Mouse (Mus musculus): Measurements from ENCODE around the gene Sbf2. TPM values are rescaled to one million over a fixed set of nuclear protein-coding genes. Genes with fewer than 3 reads are reported as not detected.
"Not testable (repeated sequence)": the region's sequence is repeated elsewhere in the genome, so short reads cannot be mapped to it uniquely, and the experiment has no call there.

Sbf2 gene
- polyA plus RNA-seq, 1 experiment = 30.0 TPM

- no peak for DNase-seq (ENCODE audit: low spot score)
Measured at GRCm38 (mm10) chr7:110565815-110566549, 48.7 kb downstream of the Sbf2 start.

- DNase-seq (ENCODE audit: low spot score) = no peak
Measured at GRCm38 (mm10) chr7:110561647-110562046, 53.1 kb downstream of the Sbf2 start.

- no peak for DNase-seq (ENCODE audit: low spot score)
Measured at GRCm38 (mm10) chr7:110557001-110557400, 57.7 kb downstream of the Sbf2 start.

GRCm38 (mm10) chr7:110556221-110556620 lies 58.5 kb downstream of the Sbf2 start:
- no peak for DNase-seq (ENCODE audit: low spot score)

- DNase-seq (ENCODE audit: low spot score) = no peak
Measured at GRCm38 (mm10) chr7:110555260-110555659, 59.5 kb downstream of the Sbf2 start.

GRCm38 (mm10) chr7:110548268-110548667 lies 66.5 kb downstream of the Sbf2 start:
- no peak for DNase-seq (ENCODE audit: low spot score)

GRCm38 (mm10) chr7:110543341-110543740 lies 71.4 kb downstream of the Sbf2 start:
- DNase-seq (ENCODE audit: low spot score) = no peak

GRCm38 (mm10) chr7:110539266-110539665 lies 75.5 kb downstream of the Sbf2 start:
- DNase-seq (ENCODE audit: low spot score) = no peak

GRCm38 (mm10) chr7:110530295-110530694 lies 84.4 kb downstream of the Sbf2 start:
- not testable (repeated sequence) for DNase-seq (ENCODE audit: low spot score)

- DNase-seq (ENCODE audit: low spot score) = no peak
Measured at GRCm38 (mm10) chr7:110525090-110525775, 89.5 kb downstream of the Sbf2 start.

- DNase-seq (ENCODE audit: low spot score) = no peak
Measured at GRCm38 (mm10) chr7:110516241-110517220, 98.2 kb downstream of the Sbf2 start.

- no peak for DNase-seq (ENCODE audit: low spot score)
Measured at GRCm38 (mm10) chr7:110514131-110514530, 100.6 kb downstream of the Sbf2 start.

GRCm38 (mm10) chr7:110498653-110499052 lies 116.1 kb downstream of the Sbf2 start:
- no peak for DNase-seq (ENCODE audit: low spot score)

- no peak for DNase-seq (ENCODE audit: low spot score)
Measured at GRCm38 (mm10) chr7:110491038-110491437, 123.7 kb downstream of the Sbf2 start.

- DNase-seq (ENCODE audit: low spot score) = no peak
Measured at GRCm38 (mm10) chr7:110485051-110485450, 129.7 kb downstream of the Sbf2 start.

GRCm38 (mm10) chr7:110470987-110471386 lies 143.7 kb downstream of the Sbf2 start:
- DNase-seq (ENCODE audit: low spot score) = no peak

- no peak for DNase-seq (ENCODE audit: low spot score)
Measured at GRCm38 (mm10) chr7:110463471-110463870, 151.3 kb downstream of the Sbf2 start.

GRCm38 (mm10) chr7:110432301-110432700 lies 182.4 kb downstream of the Sbf2 start:
- no peak for DNase-seq (ENCODE audit: low spot score)

GRCm38 (mm10) chr7:110416318-110416717 lies 198.4 kb downstream of the Sbf2 start:
- no peak for DNase-seq (ENCODE audit: low spot score)

- no peak for DNase-seq (ENCODE audit: low spot score)
Measured at GRCm38 (mm10) chr7:110414276-110414675, 200.4 kb downstream of the Sbf2 start.

- DNase-seq (ENCODE audit: low spot score) = no peak
Measured at GRCm38 (mm10) chr7:110402092-110402491, 212.6 kb downstream of the Sbf2 start.

GRCm38 (mm10) chr7:110392576-110392975 lies 222.1 kb downstream of the Sbf2 start:
- no peak for DNase-seq (ENCODE audit: low spot score)

Data from urinary bladder, adult 2 months (tissue).